ENCODE assay signal across 14 mouse cellular contexts in the genomic region with DNA sequence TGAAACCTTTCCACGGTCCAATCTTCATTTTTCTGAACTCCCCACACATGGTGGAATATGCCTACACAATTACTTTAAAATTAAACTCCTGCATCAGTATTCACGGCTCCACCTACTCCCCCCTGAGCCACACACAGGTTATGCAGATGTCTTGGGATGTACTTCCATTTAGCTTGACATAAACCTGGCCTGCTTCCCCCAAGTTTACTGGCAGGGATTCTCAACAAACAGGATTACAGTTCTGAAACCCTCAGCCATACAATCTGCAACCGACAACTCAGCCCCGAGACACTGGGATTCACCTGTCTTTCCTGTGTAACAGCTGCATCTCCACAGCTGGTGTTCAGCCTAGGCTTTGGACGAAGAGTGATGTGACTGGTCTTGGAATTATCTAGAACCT.
"Had no signal": no experiment of that assay in that cellular context is flagged by ENCODE, and none has a peak within 500 bp of the region (broad histone marks: within the 10 kb centered on the region; RNA-seq: fewer than 3 reads in every experiment).

No protein-coding gene starts in this region.

- DNase-seq: midbrain, embryonic 14.5 days; right cerebral cortex, adult 18-20 months; right cerebral cortex, postnatal 25 days; right cerebral cortex, postnatal 4 days; spleen, adult 18-20 months; thymus, adult 18-20 months; thymus, postnatal 14 days; thymus, postnatal 36 days had no signal

- H3K9ac ChIP-seq: lung, embryonic 15.5 days; midbrain, embryonic 12.5 days; neural tube, embryonic 12.5 days had no signal

- H3K36me3 ChIP-seq: lung, embryonic 15.5 days; midbrain, embryonic 10.5 days; midbrain, embryonic 12.5 days; neural tube, embryonic 12.5 days had no signal

- H3K27me3 ChIP-seq: lung, embryonic 15.5 days; midbrain, embryonic 12.5 days; neural tube, embryonic 12.5 days had no signal

- H3K4me2 ChIP-seq: midbrain, embryonic 12.5 days; neural tube, embryonic 12.5 days had no signal

- H3K4me3 ChIP-seq: lung, embryonic 15.5 days; midbrain, embryonic 10.5 days; midbrain, embryonic 12.5 days; myocyte; neural tube, embryonic 12.5 days had no signal

- H3K27ac ChIP-seq: midbrain, embryonic 10.5 days; midbrain, embryonic 12.5 days; neural tube, embryonic 12.5 days had no signal

- H3K9me3 ChIP-seq: lung, embryonic 15.5 days; midbrain, embryonic 10.5 days; midbrain, embryonic 12.5 days; neural tube, embryonic 12.5 days had no signal

- ATAC-seq: midbrain, embryonic 16.5 days had no signal

- H3K4me1 ChIP-seq: lung, embryonic 15.5 days; midbrain, embryonic 10.5 days; midbrain, embryonic 12.5 days; neural tube, embryonic 12.5 days had no signal
